Mouse (Mus musculus) stomach, embryonic 15.5 days (tissue): Measurements from ENCODE around the gene Nek8. TPM values are rescaled to one million over a fixed set of nuclear protein-coding genes. Genes with fewer than 3 reads are reported as not detected.
"Not testable (repeated sequence)": the region's sequence is repeated elsewhere in the genome, so short reads cannot be mapped to it uniquely, and the experiment has no call there.

Source experiments
- ATAC-seq: fragments of 200-750 bp; cut with Nextera tagmentation; 2 replicates; pipeline ENCODE4 v1.8.0; 2017; ENCODE audit warnings: low read depth, moderate number of reproducible peaks, moderate TSS enrichment; ENCODE audit not compliant: insufficient read depth, low FRiP score
- H3K27ac ChIP-seq: fragments of 300-500 bp; sonication (generic); 2 replicates; pipeline ENCODE4 v1.5.1; 2015; ENCODE audit warnings: mild to moderate bottlenecking, inconsistent platforms
- H3K27me3 ChIP-seq: fragments of 300-500 bp; sonication (generic); replicated peaks from 2 replicates; pipeline ENCODE4 v1.6.1; 2015; ENCODE audit warnings: inconsistent platforms
- H3K36me3 ChIP-seq: fragments of 300-500 bp; sonication (generic); 2 replicates; pipeline ENCODE4 v1.6.1; 2015; ENCODE audit warnings: inconsistent platforms
- H3K4me1 ChIP-seq: fragments of 300-500 bp; sonication (generic); 2 replicates; pipeline ENCODE4 v1.6.1; 2015; ENCODE audit warnings: inconsistent platforms
- H3K4me2 ChIP-seq: fragments of 300-500 bp; sonication (generic); 2 replicates; pipeline ENCODE4 v1.6.1; 2015; ENCODE audit warnings: mild to moderate bottlenecking, inconsistent platforms
- H3K4me3 ChIP-seq: fragments of 300-500 bp; sonication (generic); replicated peaks from 2 replicates; pipeline ENCODE4 v1.5.1; 2015; ENCODE audit warnings: inconsistent platforms
- H3K9ac ChIP-seq: fragments of 300-500 bp; sonication (generic); 2 replicates; pipeline ENCODE4 v1.6.1; 2015; ENCODE audit warnings: inconsistent platforms
- H3K9me3 ChIP-seq: fragments of 300-500 bp; sonication (generic); 2 replicates; pipeline ENCODE4 v1.6.1; 2016; ENCODE audit warnings: inconsistent platforms
- WGBS: fragments of 180-500 bp; shearing (Covaris S2); methylation state at CpG from one replicate; pipeline ENCODE4 v1.1.7; 2015; 5-methylcytosine and 5-hydroxymethylcytosine counted together
- polyA plus RNA-seq: library from polyadenylated mRNA; unstranded; fragments of >200 nt; fragmentation: Nextera tagmentation; extraction: Ambion mirVana; gene quantifications from 2 replicates; pipeline ENCODE4 v1.2.1, GENCODE M21; 2015

The Nek8 gene
- polyA plus RNA-seq, 1 experiment from 2014 or later: 18.2 TPM

DNA sequence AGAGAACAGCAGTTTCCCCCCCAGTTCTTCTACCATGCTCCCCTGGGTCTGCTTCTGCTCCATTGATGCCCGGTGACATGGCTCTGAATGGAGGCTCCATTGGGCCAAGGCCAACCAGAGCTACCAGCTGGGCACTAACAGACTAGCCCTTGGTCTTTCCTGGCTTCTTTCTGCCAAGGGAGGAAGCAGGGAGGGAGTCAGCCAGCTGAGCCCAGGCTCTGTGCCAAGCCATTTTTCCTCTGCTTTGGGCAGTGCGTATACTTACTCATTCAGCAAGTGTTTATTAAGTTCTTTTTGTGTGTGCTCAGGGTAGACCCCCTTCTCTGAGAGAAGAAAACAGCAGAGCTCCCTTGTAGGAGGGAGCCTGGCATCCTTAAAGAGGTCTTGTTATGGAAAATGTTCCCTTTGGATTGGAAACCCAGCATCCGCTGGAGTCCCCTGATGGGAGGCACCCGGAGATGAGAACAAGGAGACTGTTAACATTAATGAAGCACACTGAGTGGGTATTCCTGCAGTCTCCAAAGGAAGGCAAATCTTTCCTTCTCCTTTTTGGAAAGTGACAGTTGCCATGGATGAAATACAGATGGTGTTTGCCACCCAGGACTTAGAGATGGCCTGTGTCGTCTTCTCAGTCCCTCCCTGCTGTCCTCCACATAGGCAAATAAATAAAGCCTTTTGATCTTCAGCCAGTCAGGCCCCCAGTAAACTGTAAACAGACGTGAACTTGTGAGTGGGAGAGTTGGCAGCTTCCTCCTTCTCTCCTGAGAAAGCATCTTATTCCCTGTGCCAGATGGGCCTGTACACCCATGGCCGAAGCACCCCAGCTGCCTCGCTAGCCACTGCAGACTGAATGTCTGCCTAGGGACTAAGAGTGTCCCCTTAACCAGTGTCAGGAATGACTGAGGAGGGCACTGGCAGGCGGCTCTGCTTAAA is 23.9 kb downstream of the Nek8 start:
- Histone ChIP-seq H3K36me3 (peaks cover 39% of the 10 kb centered on the region), H3K27ac (peak overlapping the region; percentile 73), H3K4me3 (no peak overlapping the region), H3K9me3 (no peaks in the 10 kb centered on the region), H3K27me3 (no peaks in the 10 kb centered on the region), H3K4me2 (no peak overlapping the region), H3K4me1 (peaks cover 8% of the 10 kb centered on the region; the same call in 1 of the 2 replicates), H3K9ac (no peak overlapping the region)
- no peak for ATAC-seq
- 46% methylated on average over 9 of the region's 9 CpGs for WGBS

GRCm38 (mm10) chr11:78151161-78151560 is 25.3 kb downstream of the Nek8 start:
- Histone ChIP-seq H3K9me3 (no peaks in the 10 kb centered on the region), H3K27ac (no peak overlapping the region), H3K27me3 (no peaks in the 10 kb centered on the region), H3K4me3 (no peak overlapping the region), H3K36me3 (peaks cover 33% of the 10 kb centered on the region), H3K4me2 (no peak overlapping the region), H3K4me1 (peaks cover 8% of the 10 kb centered on the region; the same call in 1 of the 2 replicates), H3K9ac (no peak overlapping the region)
- WGBS: 36% methylated on average over 1 of the region's 1 CpGs
- ATAC-seq: no peak

DNA sequence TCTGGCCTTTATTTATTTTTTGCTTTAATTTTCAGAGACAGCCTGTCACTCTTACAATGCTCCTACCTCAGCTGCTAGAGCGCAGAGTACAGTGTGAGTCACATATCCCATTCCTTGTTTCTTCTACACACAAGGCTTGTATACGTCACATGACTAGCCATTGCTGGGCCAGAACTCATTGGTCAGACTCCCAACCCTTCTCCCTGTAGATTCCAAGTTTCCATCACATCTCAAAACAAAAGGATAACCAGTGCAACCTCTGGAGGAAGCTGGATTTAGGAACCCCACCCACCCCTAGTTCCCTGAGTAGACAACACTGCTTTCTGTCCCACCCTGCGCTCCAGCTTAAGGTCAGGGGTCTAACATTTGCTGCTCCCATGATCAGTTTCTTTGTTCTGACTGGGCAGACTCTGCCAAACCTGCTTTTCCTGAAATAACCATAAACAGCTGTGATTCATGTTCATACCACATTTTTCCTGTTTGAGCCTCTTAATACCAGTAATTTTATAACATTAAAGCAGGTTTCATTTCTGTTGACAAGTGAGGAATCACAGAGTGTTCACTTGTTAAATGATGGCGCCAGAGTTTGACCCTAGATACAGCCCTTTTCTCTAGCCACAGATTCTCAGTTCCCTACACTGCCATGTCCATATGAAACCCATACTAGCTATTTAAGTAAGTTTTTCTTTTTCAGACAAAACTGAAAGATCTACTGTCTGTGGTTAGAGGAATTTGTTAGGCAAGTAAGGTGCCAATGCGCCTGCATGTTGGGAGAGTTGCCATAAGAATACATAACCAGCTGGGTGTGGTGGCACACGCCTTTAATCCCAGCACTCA is 29.6 kb downstream of the Nek8 start:
- no peak overlapping the region for H3K9ac ChIP-seq
- no peaks in the 10 kb centered on the region for H3K9me3 ChIP-seq
- H3K4me1 ChIP-seq: 0 out of 2 replicates have a peak, but pooled peaks cover 1% of the 10 kb centered on the region
- no peaks in the 10 kb centered on the region for H3K27me3 ChIP-seq
- H3K4me3 ChIP-seq: no peak overlapping the region
- 75% methylated on average over 6 of the region's 6 CpGs for WGBS
- ATAC-seq: peak; percentile 43; the same call in 1 of the 2 replicates
- H3K4me2 ChIP-seq: no peak overlapping the region
- peaks cover 28% of the 10 kb centered on the region for H3K36me3 ChIP-seq
- H3K27ac ChIP-seq: peak overlapping the region; percentile 73

GRCm38 (mm10) chr11:78146168-78146567 is 30.3 kb downstream of the Nek8 start:
- no peak overlapping the region for H3K4me3 ChIP-seq
- H3K4me2 ChIP-seq: no peak overlapping the region
- WGBS: 80% methylated on average over 5 of the region's 5 CpGs
- H3K4me1 ChIP-seq: no peaks in the 10 kb centered on the region
- peaks cover 27% of the 10 kb centered on the region for H3K36me3 ChIP-seq
- ATAC-seq: no peak; the same call in 1 of the 2 replicates
- no peaks in the 10 kb centered on the region for H3K9me3 ChIP-seq
- H3K27me3 ChIP-seq: no peaks in the 10 kb centered on the region
- no peak overlapping the region for H3K9ac ChIP-seq
- H3K27ac ChIP-seq: peak overlapping the region; percentile 73

DNA sequence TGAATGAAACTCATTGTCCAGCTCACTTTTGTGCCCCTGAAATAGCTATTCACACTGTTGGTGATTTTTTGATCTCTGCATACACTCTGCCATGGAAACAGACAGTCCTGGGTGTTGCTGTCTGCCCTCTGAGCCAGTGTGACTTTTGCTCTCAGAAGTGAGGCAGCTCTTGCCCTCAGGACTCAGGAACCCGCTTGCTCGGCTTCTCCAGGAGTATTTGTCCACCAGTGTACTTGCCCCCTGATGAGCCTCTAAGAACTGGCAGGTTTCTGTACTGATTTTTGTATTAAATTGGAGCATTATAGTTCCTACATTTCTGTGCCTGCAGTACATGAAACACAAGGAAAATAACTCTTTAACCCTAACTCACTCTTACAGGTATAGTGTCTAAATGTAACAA is 33.0 kb downstream of the Nek8 start:
- Histone ChIP-seq H3K9me3 (no peaks in the 10 kb centered on the region), H3K36me3 (peaks cover 17% of the 10 kb centered on the region), H3K27ac (no peak overlapping the region), H3K4me2 (no peak overlapping the region), H3K4me1 (no peaks in the 10 kb centered on the region), H3K4me3 (no peak overlapping the region), H3K27me3 (no peaks in the 10 kb centered on the region), H3K9ac (no peak overlapping the region)
- 89% methylated on average over 2 of the region's 2 CpGs for WGBS
- ATAC-seq: no peak

- ATAC-seq: no peak
- H3K4me2 ChIP-seq: no peak overlapping the region
- H3K36me3 ChIP-seq: peaks cover 17% of the 10 kb centered on the region
- 75% methylated on average over 5 of the region's 5 CpGs for whole genome bisulfite sequencing
- H3K9ac ChIP-seq: no peak overlapping the region
- no peak overlapping the region for H3K4me3 ChIP-seq
- H3K27ac ChIP-seq: no peak overlapping the region
- no peaks in the 10 kb centered on the region for H3K9me3 ChIP-seq
- no peaks in the 10 kb centered on the region for H3K4me1 ChIP-seq
- no peaks in the 10 kb centered on the region for H3K27me3 ChIP-seq
These were observed 35.8 kb downstream of the Nek8 start for GRCm38 (mm10) chr11:78140665-78141064.

GRCm38 (mm10) chr11:78138023-78138422 is 38.5 kb downstream of the Nek8 start:
- 91% methylated on average over 3 of the region's 3 CpGs for WGBS
- no peak overlapping the region for H3K27ac ChIP-seq
- H3K4me1 ChIP-seq: no peaks in the 10 kb centered on the region
- H3K4me3 ChIP-seq: no peak overlapping the region
- no peak for ATAC-seq
- no peak overlapping the region for H3K9ac ChIP-seq
- H3K36me3 ChIP-seq: no peaks in the 10 kb centered on the region
- no peaks in the 10 kb centered on the region for H3K27me3 ChIP-seq
- H3K9me3 ChIP-seq: no peaks in the 10 kb centered on the region
- H3K4me2 ChIP-seq: no peak overlapping the region

GRCm38 (mm10) chr11:78137584-78137983 is 38.9 kb downstream of the Nek8 start:
- 73% methylated on average over 4 of the region's 4 CpGs for WGBS
- Histone ChIP-seq H3K9ac (no peak overlapping the region), H3K4me1 (no peaks in the 10 kb centered on the region), H3K4me3 (no peak overlapping the region), H3K36me3 (no peaks in the 10 kb centered on the region), H3K4me2 (no peak overlapping the region), H3K27ac (no peak overlapping the region), H3K9me3 (no peaks in the 10 kb centered on the region), H3K27me3 (no peaks in the 10 kb centered on the region)
- ATAC-seq: no peak

- WGBS: 76% methylated on average over 1 of the region's 1 CpGs
- no peaks in the 10 kb centered on the region for H3K27me3 ChIP-seq
- no peak overlapping the region for H3K9ac ChIP-seq
- H3K4me1 ChIP-seq: no peaks in the 10 kb centered on the region
- H3K9me3 ChIP-seq: no peaks in the 10 kb centered on the region
- no peaks in the 10 kb centered on the region for H3K36me3 ChIP-seq
- no peak overlapping the region for H3K4me2 ChIP-seq
- no peak for ATAC-seq
- no peak overlapping the region for H3K27ac ChIP-seq
- H3K4me3 ChIP-seq: no peak overlapping the region
These were observed 40.3 kb downstream of the Nek8 start for GRCm38 (mm10) chr11:78136132-78136531.

GRCm38 (mm10) chr11:78135314-78135713 is 41.2 kb downstream of the Nek8 start:
- H3K36me3 ChIP-seq, H3K4me3 ChIP-seq, H3K4me2 ChIP-seq, H3K4me1 ChIP-seq, H3K9me3 ChIP-seq, H3K9ac ChIP-seq, H3K27me3 ChIP-seq, H3K27ac ChIP-seq: not testable (repeated sequence)
- 75% methylated on average over 7 of the region's 7 CpGs for WGBS
- peak; percentile 68; the same call in 1 of the 2 replicates for ATAC-seq

DNA sequence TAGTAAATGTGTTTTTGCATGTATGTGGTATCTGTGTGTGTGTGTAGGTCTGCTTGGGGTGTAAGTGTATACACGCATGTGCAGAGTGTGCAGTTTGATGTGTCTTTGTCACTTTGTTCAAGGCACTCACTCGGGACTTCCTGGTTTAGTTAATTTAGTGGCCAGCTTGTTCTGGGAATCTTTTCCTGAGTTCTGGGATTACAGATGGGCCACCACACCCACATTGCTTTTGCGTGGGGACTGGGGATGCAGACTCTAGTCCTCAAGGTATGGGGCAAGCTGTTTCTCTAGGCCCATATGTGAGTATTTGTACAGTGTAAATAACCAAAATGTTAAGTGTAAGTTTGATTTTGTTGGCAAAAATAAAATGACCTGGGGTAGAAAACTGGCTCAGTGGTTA is 42.1 kb downstream of the Nek8 start:
- H3K27me3 ChIP-seq: no peaks in the 10 kb centered on the region
- H3K4me1 ChIP-seq: no peaks in the 10 kb centered on the region
- no peaks in the 10 kb centered on the region for H3K9me3 ChIP-seq
- H3K9ac ChIP-seq: no peak overlapping the region
- H3K4me3 ChIP-seq: no peak overlapping the region
- 78% methylated on average over 3 of the region's 3 CpGs for WGBS
- no peaks in the 10 kb centered on the region for H3K36me3 ChIP-seq
- no peak for ATAC-seq
- H3K4me2 ChIP-seq: no peak overlapping the region
- no peak overlapping the region for H3K27ac ChIP-seq

DNA sequence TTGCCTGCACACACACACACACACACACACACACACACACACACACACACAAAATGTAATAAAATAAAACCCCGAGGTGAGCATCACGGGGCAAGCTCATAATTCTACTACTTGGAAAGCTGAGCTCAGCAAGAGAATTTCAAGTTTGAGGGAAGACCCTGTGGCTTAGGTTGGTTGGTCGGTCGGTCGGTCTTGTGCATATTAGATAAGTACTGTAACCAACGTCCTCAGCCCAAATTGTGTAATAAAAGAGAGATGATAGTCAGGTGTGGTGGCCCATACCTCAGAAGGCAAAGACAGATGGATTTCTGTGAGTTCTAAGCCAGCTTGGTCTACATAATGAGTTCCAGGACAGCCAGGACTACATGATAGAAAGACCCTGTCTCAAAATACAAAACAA is 42.6 kb downstream of the Nek8 start:
- H3K36me3 ChIP-seq: no peaks in the 10 kb centered on the region
- H3K9me3 ChIP-seq: no peaks in the 10 kb centered on the region
- WGBS: 81% methylated on average over 6 of the region's 6 CpGs
- no peak overlapping the region for H3K4me2 ChIP-seq
- no peak overlapping the region for H3K9ac ChIP-seq
- H3K4me3 ChIP-seq: no peak overlapping the region
- ATAC-seq: no peak
- no peak overlapping the region for H3K27ac ChIP-seq
- H3K4me1 ChIP-seq: no peaks in the 10 kb centered on the region
- no peaks in the 10 kb centered on the region for H3K27me3 ChIP-seq
